Mouse (Mus musculus) gastrocnemius, adult 18-20 months (tissue): Measurements from ENCODE around the gene Mss51. TPM values are rescaled to one million over a fixed set of nuclear protein-coding genes. Genes with fewer than 3 reads are reported as not detected.
A peak's percentile ranks its signal among the peaks of the same experiment; 100 is the strongest.

ENCODE experiments used
- DNase-seq: peaks from one replicate; pipeline ENCODE4 v3.0.0; 2021; ENCODE audit warnings: low spot score
- long read RNA-seq, 2 experiments: library from polyadenylated mRNA; stranded (forward); transcript quantifications; one replicate each; pipeline ENCODE4 v2.0.0; 2021
- total RNA-seq, 2 experiments: library from RNA; stranded (reverse); gene quantifications; 2 replicates each; pipeline ENCODE4 v1.2.3; 2021

Mss51 gene
- total RNA-seq: 100 to 1,000 TPM; 236 to 409 TPM
- long read RNA-seq, experiment 1, transcript Mss51-201 (7 exons, 1,826 nt): major isoform, 132 of 157 reads
- long read RNA-seq, experiment 1, partial matches to known transcripts: 7 of 157 reads
- long read RNA-seq, experiment 1, other reads (novel, unspliced or antisense): 18 of 157 reads
- long read RNA-seq, experiment 2, transcript Mss51-201 (7 exons, 1,826 nt): major isoform, 697 of 863 reads
- long read RNA-seq, experiment 2, partial matches to known transcripts: 39 of 863 reads
- long read RNA-seq, experiment 2, other reads (novel, unspliced or antisense): 127 of 863 reads

- peak; percentile 60 for DNase-seq
Measured at GRCm38 (mm10) chr14:20496603-20497002, at the start of gene Mss51. Mss51 (minus strand) TSS chr14:20496901.

GRCm38 (mm10) chr14:20546415-20546814 is 49.7 kb upstream of the Mss51 start, which contains the start of gene Ppp3cb:
Ppp3cb (minus strand) TSS chr14:20546573.
- DNase-seq: peak; percentile 82

- peak; percentile 93 for DNase-seq
Measured at GRCm38 (mm10) chr14:20545529-20546331, 49.0 kb upstream of the Mss51 start.

- no peak for DNase-seq
Measured at GRCm38 (mm10) chr14:20544467-20545411, 48.0 kb upstream of the Mss51 start.

- no peak for DNase-seq
Measured at GRCm38 (mm10) chr14:20529643-20530042, 32.9 kb upstream of the Mss51 start.

GRCm38 (mm10) chr14:20520179-20520578 is 23.5 kb upstream of the Mss51 start:
- no peak for DNase-seq

- DNase-seq: no peak
Measured at GRCm38 (mm10) chr14:20508424-20508823, 11.7 kb upstream of the Mss51 start.

GRCm38 (mm10) chr14:20502966-20503365 is 6.3 kb upstream of the Mss51 start:
- DNase-seq: no peak

GRCm38 (mm10) chr14:20499982-20500381 is 3.3 kb upstream of the Mss51 start:
- no peak for DNase-seq

- DNase-seq: no peak
Measured at GRCm38 (mm10) chr14:20486031-20486430, 10.7 kb downstream of the Mss51 start.

GRCm38 (mm10) chr14:20482051-20482751 is 14.5 kb downstream of the Mss51 start:
- DNase-seq: no peak

GRCm38 (mm10) chr14:20481211-20481610 is 15.5 kb downstream of the Mss51 start:
- DNase-seq: peak; percentile 26

GRCm38 (mm10) chr14:20480195-20480579 is 16.5 kb downstream of the Mss51 start:
- no peak for DNase-seq

- DNase-seq: peak; percentile 78
Measured at GRCm38 (mm10) chr14:20479291-20480194, 17.2 kb downstream of the Mss51 start, which contains the start of gene Anxa7. Anxa7 (minus strand) TSS chr14:20480133.

GRCm38 (mm10) chr14:20478801-20479200 is 17.9 kb downstream of the Mss51 start:
- peak; percentile 66 for DNase-seq

- DNase-seq: no peak
Measured at GRCm38 (mm10) chr14:20478385-20478784, 18.3 kb downstream of the Mss51 start.

- no peak for DNase-seq
Measured at GRCm38 (mm10) chr14:20477261-20478025, 19.3 kb downstream of the Mss51 start.

GRCm38 (mm10) chr14:20460216-20460615 is 36.5 kb downstream of the Mss51 start:
- no peak for DNase-seq

- no peak for DNase-seq
Measured at GRCm38 (mm10) chr14:20458378-20458777, 38.3 kb downstream of the Mss51 start.
